Mouse (Mus musculus) midbrain, embryonic 10.5 days (tissue): ENCODE results near the gene Cdh16. TPM values are rescaled to one million over a fixed set of nuclear protein-coding genes. Genes with fewer than 3 reads are reported as not detected.
"Not testable (repeated sequence)": the region's sequence is repeated elsewhere in the genome, so short reads cannot be mapped to it uniquely, and the experiment has no call there.

Experiments used
- DNase-seq: peaks from one replicate; pipeline ENCODE4 v3.0.0-alpha.2; 2017; ENCODE audit warnings: low spot score
- H3K27ac ChIP-seq: fragments of 300-500 bp; sonication (generic); replicated peaks from 2 replicates; pipeline ENCODE4 v1.5.1; 2016; ENCODE audit warnings: mild to moderate bottlenecking
- H3K27me3 ChIP-seq: fragments of 300-500 bp; sonication (generic); 2 replicates; pipeline ENCODE4 v1.6.1; 2016; ENCODE audit warnings: low read depth, mild to moderate bottlenecking; ENCODE audit not compliant: poor library complexity, severe bottlenecking
- H3K36me3 ChIP-seq: fragments of 300-500 bp; sonication (generic); 2 replicates; pipeline ENCODE4 v1.6.1; 2016; ENCODE audit warnings: mild to moderate bottlenecking, moderate library complexity
- H3K4me1 ChIP-seq: fragments of 300-500 bp; sonication (generic); 2 replicates; pipeline ENCODE4 v1.6.1; 2016
- H3K4me3 ChIP-seq: fragments of 300-500 bp; sonication (generic); 2 replicates; pipeline ENCODE4 v1.5.1; 2016; ENCODE audit warnings: mild to moderate bottlenecking, moderate library complexity
- H3K9me3 ChIP-seq: fragments of 300-500 bp; sonication (generic); replicated peaks from 2 replicates; pipeline ENCODE4 v1.6.1; 2016; ENCODE audit warnings: mild to moderate bottlenecking
- WGBS: fragments of 180-500 bp; shearing (Covaris S2); methylation state at CpG from one replicate; pipeline ENCODE4 v1.1.7; 2016; 5-methylcytosine and 5-hydroxymethylcytosine counted together
- polyA plus RNA-seq: library from polyadenylated mRNA; unstranded; fragments of >200 nt; fragmentation: Nextera tagmentation; extraction: Ambion mirVana; gene quantifications from 2 replicates; pipeline ENCODE4 v1.2.1, GENCODE M21; 2016

Gene Cdh16
- polyA plus RNA-seq, 1 experiment from 2014 or later = not detected

DNA sequence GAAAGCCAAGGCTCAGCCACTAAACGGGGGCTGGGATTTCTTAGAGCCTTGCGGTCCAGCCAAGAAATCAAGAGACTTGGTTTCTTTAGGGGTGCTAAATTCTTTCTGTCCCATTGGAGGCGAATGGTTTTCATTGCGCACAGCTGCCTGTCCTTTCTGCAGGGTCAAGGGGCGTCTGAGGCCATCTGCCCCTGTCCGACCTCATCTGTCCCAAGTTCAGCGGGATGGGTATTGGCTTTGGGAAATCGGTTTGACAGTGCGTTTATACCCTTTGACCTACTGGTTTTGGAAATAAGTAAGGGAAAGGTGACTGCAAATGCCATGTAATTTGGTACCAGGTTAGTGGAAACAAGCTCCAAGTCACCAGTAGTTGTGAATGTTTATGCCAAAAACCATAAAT, 32.3 kb downstream of the Cdh16 start:
- peak overlapping the region; percentile 85 for H3K4me3 ChIP-seq
- 6% methylated on average over 9 of the region's 9 CpGs for WGBS

GRCm38 (mm10) chr8:104591133-104591834, 32.9 kb downstream of the Cdh16 start, which contains the start of gene Pdp2:
Gene Pdp2, plus strand, starts transcription at chr8:104591451.
- peaks cover 30% of the 10 kb centered on the region for H3K36me3 ChIP-seq
- no peaks in the 10 kb centered on the region for H3K9me3 ChIP-seq
- H3K27ac ChIP-seq = peak within 1 kb of the TSS; percentile 90
- DNase-seq = peak; percentile 89
- H3K27me3 ChIP-seq = no peaks in the 10 kb centered on the region
- WGBS = under 1% methylated on average over 44 of the region's 44 CpGs
- peaks cover 21% of the 10 kb centered on the region for H3K4me1 ChIP-seq
- H3K4me3 ChIP-seq = peak within 1 kb of the TSS; percentile 85

More for the DNA sequence above, 32.3 kb downstream of the Cdh16 start:
- DNase-seq = peak; percentile 52
- Histone ChIP-seq H3K36me3 (peaks cover 36% of the 10 kb centered on the region), H3K9me3 (no peaks in the 10 kb centered on the region), H3K4me1 (peaks cover 21% of the 10 kb centered on the region), H3K27me3 (no peaks in the 10 kb centered on the region), H3K27ac (peak overlapping the region; percentile 90)

DNA sequence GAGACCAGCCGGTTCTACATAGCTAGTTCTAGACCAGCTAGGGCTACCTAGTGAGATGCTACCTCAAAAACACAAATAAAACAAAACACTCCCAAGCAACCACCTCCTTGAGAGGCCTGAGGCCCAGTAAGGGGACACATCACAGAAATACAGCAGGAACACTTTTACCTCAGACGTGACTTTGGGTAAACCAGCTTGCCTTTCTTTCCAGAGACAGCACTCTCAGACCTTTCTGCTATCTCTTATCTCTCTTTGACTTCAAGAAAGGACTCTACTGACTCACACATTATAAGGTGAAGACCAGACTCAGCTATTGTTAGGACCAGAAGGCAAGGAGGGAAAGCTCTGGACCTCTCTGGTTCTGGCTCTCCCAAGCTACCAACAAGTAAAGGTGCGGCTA, 33.9 kb downstream of the Cdh16 start:
- WGBS = 92% methylated on average over 3 of the region's 3 CpGs
- H3K27ac ChIP-seq = no peak overlapping the region
- no peaks in the 10 kb centered on the region for H3K27me3 ChIP-seq
- H3K4me1 ChIP-seq = peaks cover 21% of the 10 kb centered on the region
- peaks cover 20% of the 10 kb centered on the region for H3K36me3 ChIP-seq
- peaks cover 4% of the 10 kb centered on the region; the same call in 1 of the 2 replicates for H3K9me3 ChIP-seq
- no peak overlapping the region for H3K4me3 ChIP-seq
- DNase-seq = no peak

- H3K4me1 ChIP-seq = no peaks in the 10 kb centered on the region
- no peaks in the 10 kb centered on the region for H3K36me3 ChIP-seq
- DNase-seq = no peak
- no peak overlapping the region for H3K4me3 ChIP-seq
- peaks cover 18% of the 10 kb centered on the region; the same call in 1 of the 2 replicates for H3K9me3 ChIP-seq
- no peaks in the 10 kb centered on the region for H3K27me3 ChIP-seq
- WGBS = 65% methylated on average over 1 of the region's 1 CpGs
- H3K27ac ChIP-seq = no peak overlapping the region
These were observed 39.7 kb downstream of the Cdh16 start for GRCm38 (mm10) chr8:104584522-104584921.

DNA sequence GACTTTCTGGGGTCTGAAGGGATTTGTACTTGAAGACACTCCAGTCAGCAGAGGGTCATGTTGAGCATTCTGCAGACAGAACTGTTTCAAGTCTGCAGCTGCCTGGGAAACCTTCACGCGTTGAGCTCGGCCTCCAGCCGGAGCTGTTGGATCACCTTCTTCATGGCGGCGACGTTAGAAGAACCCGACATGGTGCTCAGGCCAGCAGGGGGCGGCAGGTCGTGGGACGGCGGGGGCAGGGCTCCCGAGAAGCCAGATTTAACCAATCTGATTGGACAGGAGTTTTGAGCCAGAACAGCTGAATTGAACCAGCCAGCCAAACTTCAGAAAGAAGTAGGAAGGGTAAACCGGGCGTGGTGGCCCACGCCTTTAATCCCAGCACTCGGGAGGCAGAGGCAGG, 46.6 kb downstream of the Cdh16 start:
- H3K27ac ChIP-seq, DNase-seq, H3K9me3 ChIP-seq, H3K36me3 ChIP-seq, H3K27me3 ChIP-seq, H3K4me1 ChIP-seq, H3K4me3 ChIP-seq: not testable (repeated sequence)
- 78% methylated on average over 17 of the region's 17 CpGs for whole genome bisulfite sequencing

DNA sequence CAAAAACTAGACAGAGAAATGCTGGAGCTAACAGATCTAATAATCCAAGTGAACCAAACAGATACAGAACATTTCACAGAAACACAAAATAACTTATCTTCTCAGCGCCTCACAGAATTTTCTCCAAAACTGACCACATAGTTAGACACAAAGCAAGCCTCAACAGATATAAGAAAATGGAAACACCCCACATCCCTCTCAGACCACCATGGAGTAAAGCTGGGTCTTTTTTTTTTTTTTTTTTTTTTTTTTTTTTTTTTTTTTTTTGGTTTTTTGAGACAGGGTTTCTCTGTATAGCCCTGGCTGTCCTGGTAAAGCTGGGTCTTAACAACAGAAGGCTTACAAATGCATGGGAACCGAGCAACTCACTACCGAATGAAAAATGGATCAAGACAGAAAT, 47.4 kb downstream of the Cdh16 start:
- no peak for DNase-seq
- Histone ChIP-seq H3K27me3 (no peaks in the 10 kb centered on the region), H3K27ac (no peak overlapping the region), H3K4me1 (no peaks in the 10 kb centered on the region), H3K9me3 (no peaks in the 10 kb centered on the region), H3K4me3 (no peak overlapping the region), H3K36me3 (no peaks in the 10 kb centered on the region)
- 91% methylated on average over 3 of the region's 3 CpGs for WGBS

GRCm38 (mm10) chr8:104570436-104571343, 53.5 kb downstream of the Cdh16 start:
- Histone ChIP-seq H3K27me3 (no peaks in the 10 kb centered on the region), H3K4me1 (peaks cover 9% of the 10 kb centered on the region), H3K27ac (peak overlapping the region; percentile 70), H3K9me3 (no peaks in the 10 kb centered on the region), H3K36me3 (no peaks in the 10 kb centered on the region), H3K4me3 (peak overlapping the region; percentile 55)
- 9% methylated on average over 26 of the region's 26 CpGs for WGBS
- peak; percentile 85 for DNase-seq

DNA sequence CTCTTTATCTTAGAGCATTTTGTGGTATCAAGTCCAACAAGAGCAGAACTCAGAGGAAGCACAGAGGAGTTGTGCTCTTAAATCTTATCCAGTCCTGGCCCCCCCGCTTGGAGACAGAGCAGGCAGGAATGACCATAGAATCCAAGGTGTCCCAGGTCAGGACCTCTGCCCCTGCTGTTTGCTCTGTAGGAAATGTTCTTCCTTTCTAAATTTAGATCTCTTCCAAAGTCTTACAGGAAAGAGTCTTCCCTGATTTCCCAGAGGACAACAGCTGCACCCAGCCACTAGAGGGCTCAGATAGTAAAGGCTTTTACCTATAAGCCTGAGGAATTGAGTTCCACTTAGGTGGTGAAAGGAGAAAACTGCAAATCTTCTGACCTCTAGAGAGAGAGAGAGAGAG, 54.6 kb downstream of the Cdh16 start:
- Histone ChIP-seq H3K4me3 (no peak overlapping the region), H3K4me1 (peaks cover 9% of the 10 kb centered on the region), H3K36me3 (no peaks in the 10 kb centered on the region), H3K9me3 (no peaks in the 10 kb centered on the region), H3K27ac (no peak overlapping the region), H3K27me3 (no peaks in the 10 kb centered on the region)
- 50% methylated on average over 1 of the region's 1 CpGs for WGBS
- DNase-seq = no peak

DNA sequence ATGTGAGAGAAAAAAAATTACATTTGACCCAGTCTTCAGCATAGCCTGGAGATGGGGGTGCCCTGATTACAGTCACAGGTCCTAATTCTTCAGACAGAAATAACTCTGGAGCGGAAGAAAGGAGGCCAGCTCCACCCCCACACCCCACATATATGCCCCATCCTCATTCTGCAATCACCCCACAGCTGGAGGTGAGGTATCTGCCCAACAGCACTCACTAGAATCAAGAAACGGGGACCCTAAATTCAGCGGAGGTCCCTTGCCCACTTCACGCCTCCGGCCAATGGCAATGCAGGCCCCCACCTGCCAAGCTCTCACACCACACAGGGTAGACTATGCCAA, 58.8 kb downstream of the Cdh16 start:
- Histone ChIP-seq H3K9me3 (no peaks in the 10 kb centered on the region), H3K4me1 (peaks cover 1% of the 10 kb centered on the region; the same call in 1 of the 2 replicates), H3K4me3 (no peak overlapping the region), H3K27me3 (no peaks in the 10 kb centered on the region), H3K36me3 (no peaks in the 10 kb centered on the region), H3K27ac (no peak overlapping the region)
- 90% methylated on average over 5 of the region's 5 CpGs for WGBS
- DNase-seq = no peak

GRCm38 (mm10) chr8:104564633-104565456, 59.4 kb downstream of the Cdh16 start:
- 19% methylated on average over 22 of the region's 22 CpGs for WGBS
- no peaks in the 10 kb centered on the region for H3K9me3 ChIP-seq
- no peaks in the 10 kb centered on the region for H3K36me3 ChIP-seq
- no peak overlapping the region for H3K4me3 ChIP-seq
- H3K27me3 ChIP-seq = no peaks in the 10 kb centered on the region
- peak; percentile 83 for DNase-seq
- H3K4me1 ChIP-seq = no peaks in the 10 kb centered on the region
- no peak overlapping the region for H3K27ac ChIP-seq

GRCm38 (mm10) chr8:104560731-104561130, 63.5 kb downstream of the Cdh16 start:
- H3K27ac ChIP-seq = no peak overlapping the region
- no peak for DNase-seq
- no peaks in the 10 kb centered on the region for H3K27me3 ChIP-seq
- no peaks in the 10 kb centered on the region for H3K4me1 ChIP-seq
- no peak overlapping the region for H3K4me3 ChIP-seq
- no peaks in the 10 kb centered on the region for H3K9me3 ChIP-seq
- H3K36me3 ChIP-seq = no peaks in the 10 kb centered on the region

GRCm38 (mm10) chr8:104557226-104557625, 67.0 kb downstream of the Cdh16 start:
- Histone ChIP-seq H3K27ac (no peak overlapping the region), H3K9me3 (no peaks in the 10 kb centered on the region), H3K4me1 (no peaks in the 10 kb centered on the region), H3K4me3 (no peak overlapping the region), H3K36me3 (no peaks in the 10 kb centered on the region), H3K27me3 (no peaks in the 10 kb centered on the region; the same call in 1 of the 2 replicates)
- 83% methylated on average over 7 of the region's 7 CpGs for WGBS
- DNase-seq = no peak
